ENCODE assay signal across 8 mouse cellular contexts in the genomic region with DNA sequence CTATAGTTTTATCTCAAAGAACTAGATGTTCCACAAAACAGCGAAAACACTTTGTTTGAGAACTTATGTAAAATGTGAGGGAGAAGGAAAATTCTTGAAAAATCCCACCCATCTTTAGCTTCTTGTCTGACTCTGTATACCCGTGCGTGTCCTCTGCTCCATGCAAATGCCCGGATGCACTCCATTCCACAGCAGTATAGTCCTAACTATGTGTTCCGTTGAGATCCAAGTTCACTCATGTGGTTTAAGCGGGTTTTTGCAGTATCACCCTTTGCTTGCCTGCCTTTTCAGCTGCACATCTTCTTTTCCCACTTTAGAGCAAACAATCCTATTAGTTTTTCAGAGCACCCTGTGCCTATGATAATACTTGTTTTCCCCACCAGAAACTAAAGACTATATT. TPM values are rescaled to one million over a fixed set of nuclear protein-coding genes. Genes with fewer than 3 reads are reported as not detected.
A peak's percentile ranks its signal among the peaks of the same experiment; 100 is the strongest.
DNase-seq lines count a peak whose midpoint lies in the region; ATAC-seq and TF ChIP-seq lines count a peak whose summit lies in the region.

No protein-coding gene starts in this region.

- H3K4me2 ChIP-seq in forebrain, embryonic 15.5 days (replicated peaks) = peak overlapping the region; percentile 55
- H3K4me2 ChIP-seq in liver, embryonic 15.5 days = peak overlapping the region; percentile 69

- 62% methylated on average over 6 of the region's 6 CpGs for WGBS in heart, embryonic 10.5 days
- 69% methylated on average over 6 of the region's 6 CpGs for WGBS in forebrain, embryonic 15.5 days
- 26% methylated on average over 6 of the region's 6 CpGs for WGBS in liver, embryonic 15.5 days (ENCODE audit: insufficient replicate concordance)

- peak overlapping the region; percentile 94 for H3K4me3 ChIP-seq in heart, embryonic 10.5 days
- H3K4me3 ChIP-seq in E14TG2a.4 (replicated peaks; ENCODE audit: low read length) = peak overlapping the region; percentile 91
- H3K4me3 ChIP-seq in forebrain, embryonic 15.5 days = peak overlapping the region; percentile 95
- H3K4me3 ChIP-seq in liver, embryonic 15.5 days (replicated peaks) = peak overlapping the region; percentile 86

- intact Hi-C loops in heart, postnatal 10 days (cut with DNase I) = no loop called here

- ATAC-seq in forebrain, embryonic 15.5 days (replicated peaks) = no peak
- no peak for ATAC-seq in liver, embryonic 15.5 days (ENCODE audit: insufficient read depth)
- no peak for ATAC-seq in inflammation-experienced regulatory T-cells, adult 6 months

- peak overlapping the region; percentile 88 for H3K9ac ChIP-seq in forebrain, embryonic 15.5 days (replicated peaks)
- peak overlapping the region; percentile 81 for H3K9ac ChIP-seq in liver, embryonic 15.5 days

- peaks cover 8% of the 10 kb centered on the region; the same call in 1 of the 2 replicates for H3K4me1 ChIP-seq in heart, embryonic 10.5 days
- H3K4me1 ChIP-seq in E14TG2a.4 (replicated peaks; ENCODE audit: low read depth, low read length) = peaks cover 25% of the 10 kb centered on the region
- peaks cover 23% of the 10 kb centered on the region for H3K4me1 ChIP-seq in forebrain, embryonic 15.5 days
- H3K4me1 ChIP-seq in liver, embryonic 15.5 days (replicated peaks) = peaks cover 29% of the 10 kb centered on the region

- no peak overlapping the region for H3K27ac ChIP-seq in heart, embryonic 10.5 days
- H3K27ac ChIP-seq in forebrain, embryonic 15.5 days (replicated peaks) = no peak overlapping the region
- no peak overlapping the region for H3K27ac ChIP-seq in liver, embryonic 15.5 days (replicated peaks)

- no peak for DNase-seq in heart, embryonic 10.5 days (ENCODE audit: low spot score)
- DNase-seq in heart, postnatal 10 days = no peak
- DNase-seq in cerebellum, postnatal 14 days = no peak
- DNase-seq in right cerebral cortex, postnatal 4 days = no peak

- H3K27me3 ChIP-seq in heart, embryonic 10.5 days (ENCODE audit: insufficient read depth, poor library complexity, severe bottlenecking) = no peaks in the 10 kb centered on the region
- H3K27me3 ChIP-seq in E14TG2a.4 (ENCODE audit: insufficient read depth, low read length) = no peaks in the 10 kb centered on the region
- no peaks in the 10 kb centered on the region for H3K27me3 ChIP-seq in forebrain, embryonic 15.5 days
- no peaks in the 10 kb centered on the region for H3K27me3 ChIP-seq in liver, embryonic 15.5 days

- TF ChIP-seq CTCF in E14TG2a.4 (conservative IDR thresholded peaks at IDR 0.05; ENCODE audit: low read length) = no peak

- no peaks in the 10 kb centered on the region for H3K9me3 ChIP-seq in heart, embryonic 10.5 days
- peaks cover 3% of the 10 kb centered on the region for H3K9me3 ChIP-seq in E14TG2a.4 (ENCODE audit: low read length)
- no peaks in the 10 kb centered on the region for H3K9me3 ChIP-seq in forebrain, embryonic 15.5 days
- H3K9me3 ChIP-seq in liver, embryonic 15.5 days (replicated peaks) = no peaks in the 10 kb centered on the region

- peaks cover 28% of the 10 kb centered on the region for H3K36me3 ChIP-seq in heart, embryonic 10.5 days
- peaks cover 47% of the 10 kb centered on the region for H3K36me3 ChIP-seq in E14TG2a.4 (ENCODE audit: insufficient read depth, low read length)
- H3K36me3 ChIP-seq in forebrain, embryonic 15.5 days = peaks cover 22% of the 10 kb centered on the region
- peaks cover 32% of the 10 kb centered on the region for H3K36me3 ChIP-seq in liver, embryonic 15.5 days (replicated peaks)

RNA-seq across cellular contexts. Expression of gene Trmt10c, which starts 1.1 kb away (rescaled TPM):
- 24.8 and 30.2 TPM in 2 replicates for polyA plus RNA-seq in heart, embryonic 10.5 days (2016; fragmentation: Nextera tagmentation; extraction: Ambion mirVana)
- 10 to 100 TPM; 11.7 to 12.5 TPM for total RNA-seq in heart, postnatal 10 days (2021)
- 25.1 and 25.7 TPM in 2 replicates for polyA plus RNA-seq in forebrain, embryonic 15.5 days (2015; fragmentation: Nextera tagmentation; extraction: Ambion mirVana)
- polyA plus RNA-seq in liver, embryonic 15.5 days (2015; fragmentation: Nextera tagmentation; extraction: Ambion mirVana) = 12.7 and 12.9 TPM in 2 replicates
- 10 to 100 TPM; 24.6 to 33.4 (median 32.3) TPM for polyA plus RNA-seq in inflammation-experienced regulatory T-cells, adult 6 months (2017; shearing (Covaris generic))

RNA-seq across cellular contexts. Expression of gene Pcnp, which starts 7.0 kb away (rescaled TPM):
- polyA plus RNA-seq in heart, embryonic 10.5 days (2016; fragmentation: Nextera tagmentation; extraction: Ambion mirVana) = 187 and 211 TPM in 2 replicates
- 10 to 100 TPM; 63.5 to 65.0 TPM for total RNA-seq in heart, postnatal 10 days (2021)
- polyA plus RNA-seq in forebrain, embryonic 15.5 days (2015; fragmentation: Nextera tagmentation; extraction: Ambion mirVana) = 234 and 248 TPM in 2 replicates
- polyA plus RNA-seq in liver, embryonic 15.5 days (2015; fragmentation: Nextera tagmentation; extraction: Ambion mirVana) = 85.2 and 93.7 TPM in 2 replicates
- polyA plus RNA-seq in inflammation-experienced regulatory T-cells, adult 6 months (2017; shearing (Covaris generic)) = 100 to 1,000 TPM; 229 to 302 (median 268) TPM

RNA-seq across cellular contexts. Expression of gene Senp7, which starts 11.6 kb away (rescaled TPM):
- 22.4 and 23.3 TPM in 2 replicates for polyA plus RNA-seq in heart, embryonic 10.5 days (2016; fragmentation: Nextera tagmentation; extraction: Ambion mirVana)
- 10 to 100 TPM; 19.8 to 21.6 TPM for total RNA-seq in heart, postnatal 10 days (2021)
- polyA plus RNA-seq in forebrain, embryonic 15.5 days (2015; fragmentation: Nextera tagmentation; extraction: Ambion mirVana) = 57.7 and 58.4 TPM in 2 replicates
- 16.3 and 18.9 TPM in 2 replicates for polyA plus RNA-seq in liver, embryonic 15.5 days (2015; fragmentation: Nextera tagmentation; extraction: Ambion mirVana)
- 10 to 100 TPM; 47.4 to 75.2 (median 62.0) TPM for polyA plus RNA-seq in inflammation-experienced regulatory T-cells, adult 6 months (2017; shearing (Covaris generic))
